Mouse (Mus musculus) small intestine, adult 2 months (tissue): ENCODE results near the gene Pcare.

Experiments
- CTCF ChIP-seq: fragments of 200-500 bp; IDR thresholded peaks from 2 replicates; pipeline ENCODE4 v1.5.1; 2012; ENCODE audit warnings: low read depth, mild to moderate bottlenecking, control low read depth, inconsistent platforms, low read length, moderate library complexity, mixed read lengths; ENCODE audit not compliant: insufficient replicate concordance, insufficient read length; ENCODE audit errors: extremely low read depth
- POLR2A ChIP-seq: fragments of 200-500 bp; IDR thresholded peaks from 2 replicates; pipeline ENCODE4 v1.6.1; 2012; ENCODE audit warnings: low read depth, mild to moderate bottlenecking, control low read depth, inconsistent platforms, low read length, moderate library complexity

GRCm38 (mm10) chr17:71782242-71782698, 29.6 kb upstream of the Pcare start:
- TF ChIP-seq POLR2A (no peak), CTCF (no peak)
